Comparison of ENCODE assay signal across 8 mouse cellular contexts in the genomic region with DNA sequence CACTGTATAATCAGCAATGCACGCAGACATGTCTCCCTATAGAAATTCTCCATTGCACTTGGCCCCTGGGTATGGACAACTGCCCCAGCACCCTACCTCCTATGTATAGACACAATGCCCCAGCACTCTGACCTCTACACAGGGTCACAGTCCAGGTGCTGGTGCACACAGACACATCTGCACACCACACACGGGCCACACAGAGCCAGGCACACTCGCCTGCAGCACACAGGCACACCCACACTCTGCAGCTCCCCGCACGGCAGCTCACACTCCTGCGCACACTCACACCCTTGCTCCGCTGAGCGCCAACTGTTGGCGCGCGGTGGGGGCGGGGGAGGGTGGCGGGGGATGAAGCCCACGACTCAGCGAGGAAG.
DNase-seq lines count a peak whose midpoint lies in the region; ATAC-seq lines count a peak whose summit lies in the region.

No protein-coding gene starts in this region.

- H3K9ac ChIP-seq in intestine, embryonic 15.5 days: peak overlapping the region; percentile 70
- H3K9ac ChIP-seq in midbrain, embryonic 16.5 days (ENCODE audit: low read depth, low read length): peak overlapping the region; percentile 71

- DNase-seq in cerebellum, adult 11-12 months: peak; percentile 75
- no peak for DNase-seq in cerebellum, postnatal 25 days
- peak; percentile 44 for DNase-seq in thymus, postnatal 0 days (ENCODE audit: low spot score)
- DNase-seq in thymus, postnatal 14 days: no peak
- DNase-seq in right cerebral cortex, adult 18-20 months: no peak
- no peak for DNase-seq in B cell, adult 2 months

- WGBS in intestine, embryonic 15.5 days: 4% methylated on average over 15 of the region's 15 CpGs
- 6% methylated on average over 14 of the region's 15 CpGs for WGBS in midbrain, embryonic 16.5 days

- peak overlapping the region; percentile 96 for H3K4me2 ChIP-seq in intestine, embryonic 15.5 days (replicated peaks)
- peak overlapping the region; percentile 79 for H3K4me2 ChIP-seq in midbrain, embryonic 16.5 days (ENCODE audit: low read length)

- no peaks in the 10 kb centered on the region for H3K36me3 ChIP-seq in intestine, embryonic 15.5 days
- H3K36me3 ChIP-seq in midbrain, embryonic 16.5 days (ENCODE audit: control insufficient read depth, insufficient read depth, low read length): no peaks in the 10 kb centered on the region

- no peaks in the 10 kb centered on the region for H3K27me3 ChIP-seq in intestine, embryonic 15.5 days (replicated peaks)
- H3K27me3 ChIP-seq in midbrain, embryonic 16.5 days (ENCODE audit: control insufficient read depth, insufficient read depth, low read depth, low read length): no peaks in the 10 kb centered on the region

- peak; percentile 27; the same call in 1 of the 2 replicates for ATAC-seq in intestine, embryonic 15.5 days
- ATAC-seq in midbrain, embryonic 16.5 days: peak; percentile 65

- H3K4me3 ChIP-seq in intestine, embryonic 15.5 days (replicated peaks): peak overlapping the region; percentile 49
- peak overlapping the region; percentile 41 for H3K4me3 ChIP-seq in midbrain, embryonic 16.5 days (ENCODE audit: low read depth, low read length)

- H3K4me1 ChIP-seq in intestine, embryonic 15.5 days (replicated peaks): peaks cover 66% of the 10 kb centered on the region
- H3K4me1 ChIP-seq in midbrain, embryonic 16.5 days (ENCODE audit: control insufficient read depth, insufficient read depth, low read length): peaks cover 47% of the 10 kb centered on the region

- H3K27ac ChIP-seq in intestine, embryonic 15.5 days: peak overlapping the region; percentile 80
- peak overlapping the region; percentile 90 for H3K27ac ChIP-seq in midbrain, embryonic 16.5 days (ENCODE audit: low read length)

- no peaks in the 10 kb centered on the region for H3K9me3 ChIP-seq in intestine, embryonic 15.5 days
- no peaks in the 10 kb centered on the region for H3K9me3 ChIP-seq in midbrain, embryonic 16.5 days (replicated peaks; ENCODE audit: control insufficient read depth, low read length, poor library complexity, severe bottlenecking)

Comparison
In these comparisons a context has a peak if more than half of its experiments do, and no peak if none do; other contexts are left out.
1. DNase-seq: peak in cerebellum, adult 11-12 months (single experiment) and thymus, postnatal 0 days (single experiment); none in cerebellum, postnatal 25 days (0 of 2), thymus, postnatal 14 days (single experiment), right cerebral cortex, adult 18-20 months (single experiment) and B cell, adult 2 months (0 of 2).